Mouse (Mus musculus) adrenal gland, adult 2 months (tissue): ENCODE data around the gene Pdpr. TPM values are rescaled to one million over a fixed set of nuclear protein-coding genes. Genes with fewer than 3 reads are reported as not detected.
A peak's percentile ranks its signal among the peaks of the same experiment; 100 is the strongest.
"Not testable (repeated sequence)": the region's sequence is repeated elsewhere in the genome, so short reads cannot be mapped to it uniquely, and the experiment has no call there.

Experiments
- DNase-seq: peaks from one replicate; pipeline ENCODE4 v3.0.0; 2021
- polyA plus RNA-seq: library from polyadenylated mRNA; depleted of rRNA; stranded (reverse); fragments of >200 nt; gene quantifications from 2 replicates; pipeline ENCODE4 v1.2.3, GENCODE M21; 2012; rRNA removed
- total RNA-seq, 2 experiments: library from RNA; stranded (reverse); gene quantifications; 2 replicates each; pipeline ENCODE4 v1.2.3; 2021

Gene Pdpr
- total and polyA plus RNA-seq, 3 experiments = 17.4 to 37.1 (median 34.7) TPM

GRCm38 (mm10) chr8:111090126-111090525 lies 4.3 kb upstream of the Pdpr start:
- DNase-seq = peak; percentile 63

GRCm38 (mm10) chr8:111091706-111092105 lies 2.7 kb upstream of the Pdpr start:
- no peak for DNase-seq

- not testable (repeated sequence) for DNase-seq
Measured at GRCm38 (mm10) chr8:111092326-111092725, 2.1 kb upstream of the Pdpr start, which contains the start of gene Clec18a. Gene Clec18a, minus strand, starts transcription at chr8:111092426.

DNA sequence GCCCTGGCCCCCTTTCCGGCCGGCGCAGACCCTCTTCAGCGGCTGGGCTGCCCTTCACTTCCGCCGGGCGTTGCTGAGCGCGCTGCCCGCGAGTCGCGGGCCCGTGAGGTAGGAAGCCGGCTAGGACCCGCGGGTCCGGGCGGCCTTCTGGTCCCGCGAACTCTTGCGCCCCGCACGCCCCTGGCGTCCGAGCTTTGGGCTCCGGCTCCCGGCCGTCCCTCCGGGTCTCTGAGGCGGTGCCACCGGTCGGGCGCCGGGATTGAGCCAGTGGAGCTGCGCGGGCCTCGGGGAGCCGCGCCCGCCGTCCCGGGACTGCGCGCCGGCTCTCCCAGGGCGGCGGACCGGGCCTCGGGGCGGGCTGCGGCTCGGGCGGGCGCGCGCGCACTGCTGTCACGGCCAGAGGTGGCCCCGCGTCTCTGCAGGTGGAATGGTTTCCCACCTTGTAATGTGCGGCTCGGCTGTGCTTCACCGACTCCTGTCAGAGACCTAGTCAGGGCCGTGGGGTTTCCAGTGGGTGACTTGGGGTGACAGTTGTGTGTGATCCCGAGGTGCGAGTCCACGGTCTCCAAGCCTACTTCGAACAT lies 381 bp downstream of the Pdpr start:
- DNase-seq = not testable (repeated sequence)

- no peak for DNase-seq
Measured at GRCm38 (mm10) chr8:111114891-111115290, 20.5 kb downstream of the Pdpr start.

DNA sequence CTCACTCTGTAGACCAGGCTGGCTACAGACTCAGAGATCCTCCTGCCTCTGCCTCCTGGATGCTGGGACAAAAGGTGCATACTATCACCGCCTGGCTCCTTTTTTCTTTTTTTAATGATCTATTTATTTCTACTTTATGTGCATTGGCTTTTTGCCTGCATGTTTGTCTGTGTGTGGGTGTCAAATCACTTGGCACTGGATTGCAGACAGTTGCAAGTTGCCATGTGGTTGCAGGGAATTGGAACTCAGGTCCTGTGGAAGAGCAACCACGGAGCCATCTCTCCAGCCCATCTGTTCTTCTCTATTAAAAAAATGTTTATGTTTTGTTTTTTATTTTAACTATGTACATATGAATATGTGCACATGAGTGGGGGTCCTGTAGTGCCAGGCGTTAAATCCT lies 25.1 kb downstream of the Pdpr start:
- DNase-seq = no peak

- no peak for DNase-seq
Measured at GRCm38 (mm10) chr8:111130756-111131155, 36.3 kb downstream of the Pdpr start.

- DNase-seq = no peak
Measured at GRCm38 (mm10) chr8:111142521-111142920, 48.1 kb downstream of the Pdpr start.

DNA sequence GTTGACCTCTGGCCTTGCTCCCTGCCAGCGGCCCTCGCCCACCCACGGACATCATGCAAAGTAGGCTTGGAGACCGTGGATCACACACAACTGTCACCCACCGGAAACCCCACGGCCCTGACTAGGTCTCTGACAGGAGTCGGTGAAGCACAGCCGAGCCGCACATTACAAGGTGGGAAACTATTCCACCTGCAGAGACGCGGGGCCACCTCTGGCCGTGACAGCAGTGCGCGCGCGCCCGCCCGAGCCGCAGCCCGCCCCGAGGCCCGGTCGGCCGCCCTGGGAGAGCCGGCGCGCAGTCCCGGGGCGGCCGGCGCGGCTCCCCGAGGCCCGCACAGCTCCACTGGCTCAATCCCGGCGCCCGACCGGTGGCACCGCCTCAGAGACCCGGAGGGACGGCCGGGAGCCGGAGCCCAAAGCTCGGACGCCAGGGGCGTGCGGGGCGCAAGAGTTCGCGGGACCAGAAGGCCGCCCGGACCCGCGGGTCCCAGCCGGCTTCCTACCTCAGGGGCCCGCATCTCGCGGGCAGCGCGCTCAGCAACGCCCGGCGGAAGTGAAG lies 50.5 kb downstream of the Pdpr start:
- not testable (repeated sequence) for DNase-seq

GRCm38 (mm10) chr8:111145460-111146012 lies 51.1 kb downstream of the Pdpr start:
- DNase-seq = peak; percentile 98

DNA sequence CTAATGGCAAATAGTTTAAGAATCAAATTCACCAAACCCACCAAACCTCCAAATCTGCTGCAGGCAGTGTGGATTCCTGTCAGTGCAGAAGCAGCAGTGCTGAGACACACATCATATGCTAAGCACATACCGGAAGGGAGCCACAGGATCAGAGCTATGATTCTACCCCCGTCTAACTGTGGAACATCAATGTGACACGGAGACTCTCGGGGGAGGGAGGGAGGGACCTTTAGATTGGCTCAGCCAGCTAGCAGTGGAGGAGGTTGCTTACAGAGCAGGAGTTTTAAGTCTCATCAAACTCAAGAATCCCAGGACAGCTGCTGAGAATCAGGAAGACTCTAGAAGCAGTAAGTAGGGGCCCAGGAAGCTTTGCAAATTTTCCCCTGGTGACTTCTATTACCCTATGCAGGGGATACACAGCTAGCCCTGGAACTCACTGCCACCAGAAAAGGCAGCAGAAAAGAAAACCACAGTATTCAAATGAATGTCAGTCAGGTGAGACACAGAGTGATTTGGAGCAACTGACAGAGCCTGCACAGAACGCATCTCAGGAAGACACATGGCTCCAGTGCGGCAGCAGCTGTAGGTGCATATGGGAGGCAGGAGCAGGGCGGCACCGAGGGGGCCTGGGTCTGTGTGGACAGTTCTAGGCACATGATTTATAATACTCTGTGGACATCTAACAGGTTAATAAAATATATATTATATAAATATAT lies 61.4 kb downstream of the Pdpr start:
- no peak for DNase-seq

DNA sequence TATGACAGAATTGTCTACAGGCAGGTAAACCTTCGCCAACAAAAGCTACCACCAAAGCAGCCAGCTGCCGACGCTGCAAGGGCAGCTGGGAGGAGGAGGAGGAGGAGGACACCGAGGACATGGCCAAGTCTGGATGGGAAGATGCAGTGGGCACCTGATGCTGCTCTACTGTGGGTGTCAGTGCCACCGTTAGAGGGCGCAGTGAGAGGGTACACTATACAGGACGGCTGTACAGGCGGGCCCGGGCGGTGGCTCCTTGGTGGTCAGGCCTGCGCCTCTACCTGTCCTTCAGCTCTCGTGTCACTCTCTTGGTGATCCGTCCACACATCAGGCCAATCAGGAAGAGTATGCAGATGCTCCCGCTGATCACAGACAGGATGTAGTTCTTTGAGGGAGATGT lies 63.2 kb downstream of the Pdpr start:
- DNase-seq = peak; percentile 58

DNA sequence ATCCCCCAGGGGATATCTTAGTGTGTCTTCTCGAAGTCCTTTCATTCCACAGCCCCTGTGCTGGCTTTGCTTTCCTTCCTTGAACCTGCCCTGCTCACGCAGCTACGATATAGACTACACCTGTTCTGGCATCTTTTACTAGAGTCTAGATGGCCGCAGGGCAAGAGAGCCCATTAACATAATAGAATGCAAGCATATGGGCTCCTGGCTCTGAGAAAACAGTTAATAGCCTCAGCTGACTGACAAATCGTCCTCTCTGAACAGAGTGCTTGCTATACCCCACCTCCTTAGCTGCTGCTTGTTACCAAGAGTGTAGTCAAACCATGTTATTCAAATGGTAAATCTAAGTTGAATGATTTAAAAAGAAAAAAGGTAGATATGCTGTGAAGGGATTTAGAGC lies 77.2 kb downstream of the Pdpr start:
- DNase-seq = no peak

DNA sequence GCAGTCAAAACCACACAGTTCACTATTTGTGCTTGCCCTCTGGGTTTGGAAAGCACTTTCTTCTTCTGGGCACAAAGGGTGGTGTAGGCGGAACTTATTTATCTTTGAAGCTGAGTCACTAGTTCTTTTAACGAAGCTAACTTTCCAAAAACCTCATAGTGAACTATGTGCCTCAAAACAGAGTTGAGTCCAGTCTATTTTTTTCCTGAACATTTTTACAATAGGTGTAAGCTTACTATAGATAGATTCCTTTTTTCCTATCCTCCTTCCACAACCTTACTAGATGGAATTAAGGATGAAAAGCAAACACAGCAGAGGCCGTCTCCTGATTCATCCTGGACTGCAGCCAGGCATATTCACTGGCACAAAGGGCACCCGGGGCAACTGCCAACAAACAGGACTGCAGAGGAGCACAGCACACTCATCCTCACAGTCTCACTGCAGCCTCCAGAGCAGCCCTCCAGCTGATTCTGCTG lies 91.1 kb downstream of the Pdpr start:
- peak; percentile 92 for DNase-seq

Other genes with a start within 250 kb of the Pdpr start
- gene Cog4, start 248.0 kb upstream of the Pdpr start, total RNA-seq = 10 to 100 TPM; 85.3 to 87.0 TPM
- 21.0 and 21.3 TPM in 2 replicates for gene Cog4, start 248.0 kb upstream of the Pdpr start, polyA plus RNA-seq
- gene Sf3b3, start 247.8 kb upstream of the Pdpr start, total RNA-seq = 10 to 100 TPM; 64.7 to 65.6 TPM
- 13.2 and 21.1 TPM in 2 replicates for gene Sf3b3, start 247.8 kb upstream of the Pdpr start, polyA plus RNA-seq
- 10 to 100 TPM in 1 of 2 experiments, 1 to 10 TPM in 1; 6.7 to 11.5 TPM for gene Fuk, start 192.1 kb upstream of the Pdpr start, total RNA-seq
- gene Fuk, start 192.1 kb upstream of the Pdpr start, polyA plus RNA-seq = 20.4 and 22.0 TPM in 2 replicates
- gene St3gal2, start 174.7 kb upstream of the Pdpr start, total RNA-seq = 10 to 100 TPM; 14.2 to 29.5 TPM
- gene St3gal2, start 174.7 kb upstream of the Pdpr start, polyA plus RNA-seq = 19.4 and 20.2 TPM in 2 replicates
- gene Ddx19a, start 96.8 kb upstream of the Pdpr start, total RNA-seq = 10 to 100 TPM; 35.5 to 41.7 TPM
- 15.1 and 19.3 TPM in 2 replicates for gene Ddx19a, start 96.8 kb upstream of the Pdpr start, polyA plus RNA-seq
- gene Ddx19b, start 62.9 kb upstream of the Pdpr start, total RNA-seq = 10 to 100 TPM in 1 of 2 experiments, 1 to 10 TPM in 1; 8.1 to 11.1 TPM
- 0.96 and 1.3 TPM in 2 replicates for gene Ddx19b, start 62.9 kb upstream of the Pdpr start, polyA plus RNA-seq
- gene Aars, start 61.5 kb upstream of the Pdpr start, total RNA-seq = 100 to 1,000 TPM; 112 to 155 TPM
- gene Aars, start 61.5 kb upstream of the Pdpr start, polyA plus RNA-seq = 31.8 and 37.4 TPM in 2 replicates
- not detected for gene Exosc6, start 38.3 kb upstream of the Pdpr start, total RNA-seq
- gene Exosc6, start 38.3 kb upstream of the Pdpr start, polyA plus RNA-seq = 43.3 and 51.4 TPM in 2 replicates
- under 1 TPM in 1 of 2 experiments, not detected in 1; 0.14 TPM for gene Clec18a, start 2.2 kb upstream of the Pdpr start, total RNA-seq
- 0.04 and 0.11 TPM in 2 replicates for gene Clec18a, start 2.2 kb upstream of the Pdpr start, polyA plus RNA-seq
- gene Glg1, start 164.6 kb downstream of the Pdpr start, total RNA-seq = 100 to 1,000 TPM; 100 to 110 TPM
- gene Glg1, start 164.6 kb downstream of the Pdpr start, polyA plus RNA-seq = 48.1 and 52.6 TPM in 2 replicates
- 10 to 100 TPM; 50.1 to 54.4 TPM for gene Rfwd3, start 205.6 kb downstream of the Pdpr start, total RNA-seq
- gene Rfwd3, start 205.6 kb downstream of the Pdpr start, polyA plus RNA-seq = 11.6 and 13.6 TPM in 2 replicates
- 10 to 100 TPM in 1 of 2 experiments, 1 to 10 TPM in 1; 8.4 to 25.0 TPM for gene Mlkl, start 243.5 kb downstream of the Pdpr start, total RNA-seq
- gene Mlkl, start 243.5 kb downstream of the Pdpr start, polyA plus RNA-seq = 1.1 and 2.0 TPM in 2 replicates